Mouse (Mus musculus) embryonic facial prominence, embryonic 11.5 days (tissue): ENCODE results near the gene Gsdmc4. TPM values are rescaled to one million over a fixed set of nuclear protein-coding genes. Genes with fewer than 3 reads are reported as not detected.
"Not testable (repeated sequence)": the region's sequence is repeated elsewhere in the genome, so short reads cannot be mapped to it uniquely, and the experiment has no call there.

ENCODE experiments used
- ATAC-seq: fragments of 200-750 bp; cut with Nextera tagmentation; replicated peaks from 2 replicates; pipeline ENCODE4 v1.8.0; 2017; ENCODE audit warnings: low read depth; ENCODE audit not compliant: insufficient number of reproducible peaks, low FRiP score, low TSS enrichment
- DNase-seq: peaks from one replicate; pipeline ENCODE4 v3.0.0-alpha.2; 2015; ENCODE audit warnings: low spot score
- H3K27ac ChIP-seq: fragments of 300-500 bp; sonication (generic); replicated peaks from 2 replicates; pipeline ENCODE4 v1.5.1; 2014; ENCODE audit warnings: mild to moderate bottlenecking, low read depth, low read length, control low read depth
- H3K27me3 ChIP-seq: fragments of 300-500 bp; sonication (generic); 2 replicates; pipeline ENCODE4 v1.6.1; 2014; ENCODE audit warnings: mild to moderate bottlenecking, low read length, moderate library complexity, mixed read lengths; ENCODE audit not compliant: control insufficient read depth, insufficient read depth
- H3K36me3 ChIP-seq: fragments of 300-500 bp; sonication (generic); replicated peaks from 2 replicates; pipeline ENCODE4 v1.6.1; 2014; ENCODE audit warnings: low read depth, mild to moderate bottlenecking, low read length, moderate library complexity, mixed read lengths; ENCODE audit not compliant: control insufficient read depth, insufficient read depth
- H3K4me1 ChIP-seq: fragments of 300-500 bp; sonication (generic); 2 replicates; pipeline ENCODE4 v1.6.1; 2014; ENCODE audit warnings: low read length, mixed read lengths; ENCODE audit not compliant: control insufficient read depth, insufficient read depth
- H3K4me2 ChIP-seq: fragments of 300-500 bp; sonication (generic); 2 replicates; pipeline ENCODE4 v1.6.1; 2014; ENCODE audit warnings: low read depth, mild to moderate bottlenecking, control low read depth, low read length, moderate library complexity
- H3K4me3 ChIP-seq: fragments of 300-500 bp; sonication (generic); 2 replicates; pipeline ENCODE4 v1.5.1; 2014; ENCODE audit warnings: low read depth, low read length, control low read depth
- H3K9ac ChIP-seq: fragments of 300-500 bp; sonication (generic); replicated peaks from 2 replicates; pipeline ENCODE4 v1.6.1; 2014; ENCODE audit warnings: mild to moderate bottlenecking, control low read depth, low read length
- H3K9me3 ChIP-seq: fragments of 300-500 bp; sonication (generic); replicated peaks from 2 replicates; pipeline ENCODE4 v1.6.1; 2016; ENCODE audit warnings: mild to moderate bottlenecking, low read length, inconsistent platforms, mixed read lengths; ENCODE audit not compliant: control insufficient read depth
- WGBS: fragments of 180-500 bp; shearing (Covaris S2); extraction: QIAGEN DNeasy Blood & Tissue Kit; methylation state at CpG from one replicate; pipeline ENCODE4 v1.1.7; 2014; 5-methylcytosine and 5-hydroxymethylcytosine counted together
- polyA plus RNA-seq: library from polyadenylated mRNA; unstranded; fragments of >200 nt; fragmentation: Nextera tagmentation; extraction: Ambion mirVana; gene quantifications from 2 replicates; pipeline ENCODE4 v1.2.1, GENCODE M21; 2014

Gsdmc4 gene
- polyA plus RNA-seq, 1 experiment from 2014 or later: 0.14 TPM

DNA sequence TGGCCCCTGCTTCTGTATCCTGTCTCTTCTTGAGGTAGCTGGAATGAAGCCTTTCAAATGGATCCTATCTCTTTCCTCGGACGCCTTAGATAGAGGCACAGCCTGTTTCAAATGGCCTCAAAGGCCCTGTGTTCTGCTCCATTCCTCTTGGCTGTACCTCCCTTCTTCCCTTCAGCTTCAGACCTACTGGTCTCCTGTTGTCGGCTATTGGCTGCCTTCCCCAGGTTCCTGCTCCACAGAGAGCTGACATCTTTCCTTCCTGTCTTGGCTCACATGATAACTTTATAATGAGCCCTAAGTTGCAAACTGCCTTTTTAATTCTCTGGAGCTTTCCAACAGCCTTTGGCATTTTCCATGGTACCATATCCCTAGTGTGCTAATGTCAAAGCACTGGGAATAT is 14.1 kb upstream of the Gsdmc4 start:
- H3K27ac ChIP-seq: no peak overlapping the region
- no peaks in the 10 kb centered on the region for H3K9me3 ChIP-seq
- ATAC-seq (no peak), DNase-seq (no peak)
- H3K36me3 ChIP-seq: no peaks in the 10 kb centered on the region
- no peaks in the 10 kb centered on the region for H3K4me1 ChIP-seq
- no peaks in the 10 kb centered on the region for H3K27me3 ChIP-seq
- no peak overlapping the region for H3K4me3 ChIP-seq
- no peak overlapping the region for H3K9ac ChIP-seq
- no peak overlapping the region for H3K4me2 ChIP-seq
- 86% methylated on average over 3 of the region's 3 CpGs for WGBS

DNA sequence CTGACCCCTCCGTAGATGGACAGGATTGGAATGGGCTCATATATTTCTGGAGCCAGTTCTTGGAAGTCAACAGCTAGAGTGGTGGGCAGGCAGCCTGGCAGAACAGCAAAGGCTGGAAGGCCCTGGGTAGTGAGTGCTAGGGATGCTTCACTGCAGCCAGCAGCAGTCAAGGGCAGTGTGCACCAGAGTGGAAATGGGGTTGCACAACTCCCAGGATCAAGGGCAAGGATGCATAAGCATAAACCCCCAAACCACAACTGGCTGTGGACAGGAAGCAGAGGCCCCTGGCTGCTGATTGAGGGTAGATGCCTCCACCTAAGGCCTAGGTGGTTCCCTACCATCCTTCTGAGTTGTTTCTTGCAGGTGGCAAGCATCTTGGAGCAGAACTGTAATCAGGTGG is 12.4 kb upstream of the Gsdmc4 start:
- DNase-seq (no peak), ATAC-seq (no peak)
- H3K4me1 ChIP-seq: no peaks in the 10 kb centered on the region
- H3K27ac ChIP-seq: no peak overlapping the region
- H3K4me2 ChIP-seq: no peak overlapping the region
- H3K27me3 ChIP-seq: no peaks in the 10 kb centered on the region
- no peaks in the 10 kb centered on the region for H3K9me3 ChIP-seq
- H3K36me3 ChIP-seq: no peaks in the 10 kb centered on the region
- no peak overlapping the region for H3K9ac ChIP-seq
- WGBS: 80% methylated on average over 1 of the region's 1 CpGs
- no peak overlapping the region for H3K4me3 ChIP-seq

DNA sequence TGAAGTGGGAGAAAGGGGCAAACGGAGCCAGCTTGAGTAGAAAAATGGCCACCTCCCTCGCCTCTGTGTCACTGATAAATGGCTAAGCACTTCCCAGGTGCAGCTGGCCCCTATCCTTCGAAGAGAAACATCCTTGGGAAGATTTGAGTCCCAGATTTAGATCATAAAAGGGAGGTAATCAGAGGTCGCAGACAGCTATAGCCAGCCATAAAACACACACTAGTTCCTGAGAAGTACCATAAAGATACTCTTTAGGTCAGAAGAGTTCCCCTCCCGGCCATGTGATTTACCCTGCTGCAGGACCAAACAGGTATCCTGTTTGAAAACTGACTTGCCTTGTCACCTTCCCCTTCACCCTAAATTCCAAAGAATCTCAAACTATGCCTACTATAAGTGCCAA is 9.5 kb upstream of the Gsdmc4 start:
- ATAC-seq, DNase-seq, H3K9ac ChIP-seq, H3K27ac ChIP-seq, H3K4me1 ChIP-seq, H3K36me3 ChIP-seq, H3K4me2 ChIP-seq, H3K27me3 ChIP-seq, H3K4me3 ChIP-seq, H3K9me3 ChIP-seq: not testable (repeated sequence)
- 71% methylated on average over 2 of the region's 5 CpGs for WGBS

DNA sequence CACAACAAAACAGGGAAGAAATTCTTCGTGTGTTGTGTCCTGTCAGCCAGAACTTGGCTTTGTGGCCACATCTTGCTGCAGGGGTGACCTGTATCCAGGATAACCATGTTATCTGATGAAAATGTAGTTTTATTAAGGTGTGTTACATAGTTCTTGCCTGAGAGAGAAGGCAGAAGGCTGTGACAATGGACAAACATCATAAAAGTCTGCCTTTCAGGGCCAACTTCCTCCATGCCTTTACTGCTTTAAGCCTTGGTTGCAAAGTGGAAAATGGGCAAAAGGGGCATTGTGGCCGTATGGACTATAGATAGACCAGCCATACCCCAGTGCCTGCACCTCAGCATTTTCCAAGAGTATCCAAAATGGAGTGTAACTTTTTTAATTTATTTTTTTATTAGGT is 7.6 kb upstream of the Gsdmc4 start:
- DNase-seq, H3K9ac ChIP-seq, H3K9me3 ChIP-seq, H3K4me1 ChIP-seq, H3K4me2 ChIP-seq, H3K36me3 ChIP-seq, H3K4me3 ChIP-seq, ATAC-seq, H3K27me3 ChIP-seq, H3K27ac ChIP-seq: not testable (repeated sequence)
- 71% methylated on average over 1 of the region's 2 CpGs for WGBS

- not testable (repeated sequence) for DNase-seq, H3K4me1 ChIP-seq, H3K27ac ChIP-seq, H3K27me3 ChIP-seq, H3K36me3 ChIP-seq, H3K9me3 ChIP-seq, H3K9ac ChIP-seq, H3K4me3 ChIP-seq, ATAC-seq, H3K4me2 ChIP-seq
- WGBS: 93% methylated on average over 3 of the region's 4 CpGs
Measured at GRCm38 (mm10) chr15:63916584-63916983, 4.5 kb upstream of the Gsdmc4 start.

GRCm38 (mm10) chr15:63909896-63910295 is 2.2 kb downstream of the Gsdmc4 start:
- H3K4me1 ChIP-seq, H3K36me3 ChIP-seq, H3K4me3 ChIP-seq, H3K9me3 ChIP-seq, DNase-seq, H3K27ac ChIP-seq, H3K9ac ChIP-seq, ATAC-seq, H3K27me3 ChIP-seq, H3K4me2 ChIP-seq: not testable (repeated sequence)

GRCm38 (mm10) chr15:63895560-63896353 is 16.3 kb downstream of the Gsdmc4 start:
- H3K27me3 ChIP-seq, H3K9ac ChIP-seq, ATAC-seq, H3K4me3 ChIP-seq, H3K4me1 ChIP-seq, H3K36me3 ChIP-seq, H3K9me3 ChIP-seq, H3K4me2 ChIP-seq, H3K27ac ChIP-seq: not testable (repeated sequence)
- WGBS: 34% methylated on average over 9 of the region's 9 CpGs
- DNase-seq: peak; percentile 57

DNA sequence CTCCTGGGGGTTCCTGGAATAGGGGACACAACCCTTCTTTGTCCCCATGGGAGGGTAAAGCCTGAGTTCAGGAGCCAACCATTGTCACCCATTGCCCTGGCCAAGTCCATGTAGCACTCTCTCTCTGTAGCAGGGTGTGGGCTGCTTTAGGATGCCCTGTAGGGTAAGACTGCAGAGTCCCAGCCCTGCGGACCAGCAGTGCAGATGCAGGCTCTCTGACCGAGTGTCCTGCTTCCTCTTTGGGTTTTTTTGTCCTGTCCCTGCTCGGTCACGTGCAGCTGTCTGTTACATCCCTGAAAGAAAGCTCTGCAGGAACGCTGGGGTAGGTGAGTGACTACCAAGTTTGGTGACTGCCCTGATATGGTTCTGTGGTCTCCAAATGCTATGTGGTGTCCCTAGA is 23.7 kb downstream of the Gsdmc4 start:
- DNase-seq, H3K27ac ChIP-seq: not testable (repeated sequence)
- 81% methylated on average over 4 of the region's 5 CpGs for WGBS

More for the DNA sequence above, 23.7 kb downstream of the Gsdmc4 start:
- not testable (repeated sequence) for ATAC-seq, H3K9me3 ChIP-seq, H3K9ac ChIP-seq, H3K36me3 ChIP-seq, H3K27me3 ChIP-seq, H3K4me3 ChIP-seq, H3K4me2 ChIP-seq, H3K4me1 ChIP-seq
